Comparison of ENCODE assay signal across 8 mouse cellular contexts in genomic region chrX:164980193-164980775, GRCm38 (mm10). TPM values are rescaled to one million over a fixed set of nuclear protein-coding genes. Genes with fewer than 3 reads are reported as not detected.
DNase-seq lines count a peak whose midpoint lies in the region; ATAC-seq and TF ChIP-seq lines count a peak whose summit lies in the region.

Gene Mospd2 (minus strand): TSS chrX:164980375.
Gene Fancb (plus strand): TSS chrX:164980592.

- H3K4me3 ChIP-seq in E14TG2a.4 (replicated peaks; ENCODE audit: low read length): peak within 1 kb of the TSS; percentile 81
- H3K4me3 ChIP-seq in forebrain, embryonic 12.5 days (replicated peaks): peak within 1 kb of the TSS; percentile 49
- peak within 1 kb of the TSS; percentile 58 for H3K4me3 ChIP-seq in liver, postnatal 0 days (ENCODE audit: low read depth, low read length)
- peak within 1 kb of the TSS; percentile 56 for H3K4me3 ChIP-seq in neural tube, embryonic 14.5 days (ENCODE audit: low read depth, low read length)

- no peak for TF ChIP-seq CTCF in E14TG2a.4 (conservative IDR thresholded peaks at IDR 0.05; ENCODE audit: low read length)
- no peak for TF ChIP-seq CTCF in liver, postnatal 0 days (IDR thresholded peaks at IDR 0.05; ENCODE audit: low read depth)

- intact Hi-C loops in heart, postnatal 10 days (cut with DNase I): no loop called here

- H3K9ac ChIP-seq in forebrain, embryonic 12.5 days: peak within 1 kb of the TSS; percentile 61
- peak within 1 kb of the TSS; percentile 60 for H3K9ac ChIP-seq in liver, postnatal 0 days (replicated peaks)
- peak within 1 kb of the TSS; percentile 57 for H3K9ac ChIP-seq in neural tube, embryonic 14.5 days (replicated peaks; ENCODE audit: low read depth, low read length)

- peak; percentile 99 for ATAC-seq in forebrain, embryonic 12.5 days (ENCODE audit: low FRiP score)
- peak; percentile 97 for ATAC-seq in liver, postnatal 0 days
- ATAC-seq in neural tube, embryonic 14.5 days (ENCODE audit: low read depth): peak; percentile 100

- WGBS in forebrain, embryonic 12.5 days: 12% methylated on average over 24 of the region's 26 CpGs
- 13% methylated on average over 25 of the region's 26 CpGs for WGBS in large intestine, adult 2 months
- 13% methylated on average over 26 of the region's 26 CpGs for WGBS in liver, postnatal 0 days (ENCODE audit: insufficient replicate concordance)
- WGBS in neural tube, embryonic 14.5 days: 14% methylated on average over 22 of the region's 26 CpGs

- no peaks in the 10 kb centered on the region for H3K9me3 ChIP-seq in E14TG2a.4 (ENCODE audit: low read length)
- H3K9me3 ChIP-seq in forebrain, embryonic 12.5 days: no peaks in the 10 kb centered on the region
- H3K9me3 ChIP-seq in liver, postnatal 0 days (ENCODE audit: low read length): no peaks in the 10 kb centered on the region
- no peaks in the 10 kb centered on the region for H3K9me3 ChIP-seq in neural tube, embryonic 14.5 days (ENCODE audit: control insufficient read depth, low read length)

- H3K4me1 ChIP-seq in E14TG2a.4 (replicated peaks; ENCODE audit: low read depth, low read length): no peaks in the 10 kb centered on the region
- H3K4me1 ChIP-seq in forebrain, embryonic 12.5 days: no peaks in the 10 kb centered on the region
- H3K4me1 ChIP-seq in liver, postnatal 0 days (ENCODE audit: insufficient read depth): no peaks in the 10 kb centered on the region
- H3K4me1 ChIP-seq in neural tube, embryonic 14.5 days (ENCODE audit: control insufficient read depth, insufficient read depth, low read length): no peaks in the 10 kb centered on the region

- H3K27ac ChIP-seq in forebrain, embryonic 12.5 days: 0 out of 2 replicates have a peak within 1 kb of the TSS, but pooled peaks have one; percentile 42
- H3K27ac ChIP-seq in liver, postnatal 0 days (ENCODE audit: low read depth): peak within 1 kb of the TSS; percentile 68; the same call in 1 of the 2 replicates
- no peak within 1 kb of the TSS for H3K27ac ChIP-seq in neural tube, embryonic 14.5 days (ENCODE audit: low read depth, low read length)

- no peaks in the 10 kb centered on the region for H3K27me3 ChIP-seq in E14TG2a.4 (ENCODE audit: insufficient read depth, low read length)
- H3K27me3 ChIP-seq in forebrain, embryonic 12.5 days: peaks cover 12% of the 10 kb centered on the region
- no peaks in the 10 kb centered on the region for H3K27me3 ChIP-seq in liver, postnatal 0 days (ENCODE audit: insufficient read depth, low read length)
- no peaks in the 10 kb centered on the region for H3K27me3 ChIP-seq in neural tube, embryonic 14.5 days (ENCODE audit: control insufficient read depth, insufficient read depth, low read length)

- TF ChIP-seq EP300 in liver, postnatal 0 days (IDR thresholded peaks at IDR 0.05; ENCODE audit: low read depth): no peak

- DNase-seq in c-Kit-positive CD71-positive TER-119-positive erythroid progenitor cells, embryonic 14.5 days (ENCODE audit: low spot score): peak; percentile 76
- peak; percentile 89 to 93 for DNase-seq in heart, postnatal 10 days
- DNase-seq in large intestine, adult 2 months (ENCODE audit: low read depth, low spot score): peak; percentile 51
- peak; percentile 86 for DNase-seq in liver, postnatal 0 days
- DNase-seq in testis, postnatal 10 days (ENCODE audit: low spot score): peak; percentile 81

- H3K36me3 ChIP-seq in E14TG2a.4 (ENCODE audit: insufficient read depth, low read length): 0 out of 2 replicates have a peak, but pooled peaks cover 3% of the 10 kb centered on the region
- no peaks in the 10 kb centered on the region for H3K36me3 ChIP-seq in forebrain, embryonic 12.5 days (replicated peaks)
- H3K36me3 ChIP-seq in liver, postnatal 0 days (replicated peaks; ENCODE audit: insufficient read depth, low read length): no peaks in the 10 kb centered on the region
- no peaks in the 10 kb centered on the region for H3K36me3 ChIP-seq in neural tube, embryonic 14.5 days (ENCODE audit: control insufficient read depth, insufficient read depth, low read length)

- peak within 1 kb of the TSS; percentile 52 for H3K4me2 ChIP-seq in forebrain, embryonic 12.5 days
- H3K4me2 ChIP-seq in liver, postnatal 0 days (ENCODE audit: low read depth, low read length): peak within 1 kb of the TSS; percentile 69
- peak within 1 kb of the TSS; percentile 49 for H3K4me2 ChIP-seq in neural tube, embryonic 14.5 days (ENCODE audit: low read depth, low read length)

RNA-seq across cellular contexts. Expression of gene Mospd2, which starts in this region (rescaled TPM):
- 17.3 and 18.1 TPM in 2 replicates for polyA plus RNA-seq in forebrain, embryonic 12.5 days (2016; fragmentation: Nextera tagmentation; extraction: Ambion mirVana)
- 10 to 100 TPM; 15.2 to 16.9 TPM for total RNA-seq in heart, postnatal 10 days (2021)
- polyA plus RNA-seq in large intestine, adult 2 months (2012; rRNA removed): 2.9 and 3.4 TPM in 2 replicates
- 8.9 and 9.7 TPM in 2 replicates for polyA plus RNA-seq in liver, postnatal 0 days (2015; fragmentation: Nextera tagmentation; extraction: Ambion mirVana)
- 23.4 and 24.1 TPM in 2 replicates for polyA plus RNA-seq in neural tube, embryonic 14.5 days (2014; fragmentation: Nextera tagmentation; extraction: Ambion mirVana)

RNA-seq across cellular contexts. Expression of gene Fancb, which starts in this region (rescaled TPM):
- 9.4 and 9.7 TPM in 2 replicates for polyA plus RNA-seq in forebrain, embryonic 12.5 days (2016; fragmentation: Nextera tagmentation; extraction: Ambion mirVana)
- total RNA-seq in heart, postnatal 10 days (2021): 1 to 10 TPM; 1.2 to 1.3 TPM
- 0.68 and 0.82 TPM in 2 replicates for polyA plus RNA-seq in large intestine, adult 2 months (2012; rRNA removed)
- polyA plus RNA-seq in liver, postnatal 0 days (2015; fragmentation: Nextera tagmentation; extraction: Ambion mirVana): 1.2 and 1.6 TPM in 2 replicates
- 2.9 and 3.6 TPM in 2 replicates for polyA plus RNA-seq in neural tube, embryonic 14.5 days (2014; fragmentation: Nextera tagmentation; extraction: Ambion mirVana)
